Mouse (Mus musculus): Measurements from ENCODE around the gene Rnf26.

Rnf26 gene

DNA sequence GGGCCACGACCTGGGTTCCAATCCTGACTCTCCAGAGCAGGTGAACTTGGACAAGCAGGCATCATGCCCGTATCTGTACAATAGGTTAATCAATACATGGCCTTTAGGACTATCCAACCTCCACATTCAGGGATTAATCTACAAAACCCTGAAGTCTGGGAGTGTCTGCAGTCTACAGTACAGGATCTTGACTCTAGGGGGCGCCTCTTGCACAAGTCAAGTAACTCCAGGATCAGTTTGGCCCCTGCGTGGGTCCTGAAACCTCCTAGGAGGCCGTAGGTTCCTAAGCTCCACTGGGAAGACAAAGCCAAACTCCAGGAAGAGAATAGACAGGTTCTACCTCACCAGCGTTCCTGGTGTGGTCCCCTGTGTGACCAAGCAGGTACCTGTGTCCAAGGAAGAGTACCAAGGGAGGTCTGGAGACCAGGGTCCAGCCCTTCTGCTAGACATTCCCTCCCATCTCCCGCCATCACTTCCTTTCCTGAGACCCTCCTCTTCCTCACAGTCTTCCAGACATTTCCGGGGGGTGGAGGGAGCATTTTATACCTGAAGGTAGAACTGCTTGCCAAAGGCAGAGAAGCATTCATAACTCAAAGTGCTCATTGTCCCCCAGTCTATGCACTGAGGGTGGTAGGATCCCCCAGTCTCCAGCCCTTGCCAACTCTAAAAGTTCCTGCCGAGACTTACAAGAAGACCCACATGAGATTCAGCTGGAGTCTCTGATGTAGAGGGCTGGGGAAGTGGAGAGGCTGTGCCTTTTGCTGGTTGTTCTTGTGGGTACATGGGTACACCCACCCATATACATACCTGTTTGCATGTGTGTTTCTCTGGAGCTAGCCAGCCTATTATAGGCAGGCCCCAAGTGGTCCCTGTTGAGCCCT lies 38.7 kb downstream of the Rnf26 start:
- DNase-seq: peak in 1 of 2 experiments; percentile 56

DNA sequence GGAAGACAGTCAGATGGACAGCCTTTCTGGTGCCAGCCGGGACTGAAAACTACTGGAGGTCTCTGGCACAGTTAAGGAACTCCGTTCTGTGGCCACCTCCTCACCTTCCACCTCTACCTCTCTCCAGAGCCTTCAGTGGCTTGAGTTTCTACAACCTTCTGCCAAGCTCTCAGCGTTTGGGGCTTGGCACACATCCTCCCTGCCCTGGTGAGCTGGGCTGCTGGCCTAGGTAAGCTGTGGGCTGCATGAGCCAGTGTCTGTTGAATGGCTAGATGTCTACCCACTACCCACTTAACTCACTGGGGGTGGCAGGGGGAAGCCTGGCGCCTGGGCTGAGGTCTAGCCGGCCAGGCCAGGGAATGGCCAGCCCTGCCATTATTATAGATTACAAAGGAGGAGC lies 40.2 kb downstream of the Rnf26 start:
- peak; percentile 64 for DNase-seq

DNA sequence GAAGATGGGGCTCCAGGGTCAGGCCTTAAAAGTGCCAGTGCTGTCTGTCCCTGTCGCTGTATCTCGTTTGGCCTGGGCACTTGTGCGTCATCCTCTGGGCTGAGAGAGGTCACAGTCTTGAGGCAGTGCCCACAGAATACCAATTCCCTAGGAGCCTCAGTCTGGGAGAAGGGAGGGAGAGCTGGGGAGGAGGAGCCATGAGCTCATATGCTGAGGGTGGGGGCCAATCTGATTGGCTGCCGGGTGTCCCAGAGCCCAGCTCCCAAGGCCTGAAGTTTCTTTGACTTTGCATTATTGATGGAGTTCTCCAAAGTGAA lies 40.8 kb downstream of the Rnf26 start:
- no peak for DNase-seq

DNA sequence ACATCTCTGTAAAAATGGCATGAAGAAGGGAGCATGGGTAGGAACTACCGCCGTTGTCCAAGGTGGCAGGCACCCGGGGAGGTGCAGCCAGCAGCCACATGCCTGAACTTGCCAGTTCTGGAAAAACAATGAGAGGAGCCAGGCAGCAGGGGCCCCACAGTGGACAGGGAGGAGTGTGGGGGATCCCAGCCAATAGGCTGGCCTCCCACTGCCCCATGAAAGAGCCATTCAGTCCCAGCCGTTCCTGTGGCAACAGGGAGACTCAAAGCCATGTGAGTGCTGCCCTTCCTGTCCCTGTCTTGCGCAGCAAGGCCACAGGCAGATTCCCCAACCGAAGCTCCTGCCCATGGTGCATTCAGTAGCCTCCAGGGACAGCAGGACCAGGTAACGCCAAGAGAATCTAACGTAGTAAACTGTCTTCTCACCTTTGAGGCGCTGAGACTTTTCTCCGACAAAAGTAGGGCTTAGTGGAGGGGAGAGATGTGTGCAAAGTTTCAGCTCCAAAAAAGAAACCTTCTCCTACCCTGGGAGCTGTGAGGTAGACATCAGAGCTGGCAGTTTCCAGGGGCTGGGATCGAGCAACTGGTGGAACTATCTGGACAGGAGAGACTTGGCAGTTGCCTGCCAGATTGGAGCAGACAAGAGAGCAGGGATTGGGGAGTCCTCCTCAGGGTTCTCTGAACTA lies 41.3 kb downstream of the Rnf26 start:
- DNase-seq: no peak

DNA sequence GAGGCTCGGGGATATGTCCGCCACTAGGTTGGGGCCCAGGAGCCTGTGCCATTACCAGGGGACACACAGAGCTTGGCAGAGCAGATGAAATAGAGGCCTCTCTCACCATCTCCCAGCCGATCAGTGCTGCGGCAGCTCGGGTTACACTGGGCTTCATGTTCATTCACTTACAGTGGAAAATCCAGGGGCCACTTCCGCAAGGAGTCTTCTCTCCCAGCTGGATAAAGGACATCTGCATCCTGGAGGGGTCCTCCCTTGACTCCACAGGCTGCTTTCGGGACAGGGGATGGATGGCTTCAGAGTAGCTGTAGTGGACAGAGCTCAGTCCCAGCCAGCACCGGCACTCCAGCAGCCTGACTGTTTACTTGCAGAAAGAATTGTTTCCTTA lies 42.5 kb downstream of the Rnf26 start:
- DNase-seq: no peak

DNA sequence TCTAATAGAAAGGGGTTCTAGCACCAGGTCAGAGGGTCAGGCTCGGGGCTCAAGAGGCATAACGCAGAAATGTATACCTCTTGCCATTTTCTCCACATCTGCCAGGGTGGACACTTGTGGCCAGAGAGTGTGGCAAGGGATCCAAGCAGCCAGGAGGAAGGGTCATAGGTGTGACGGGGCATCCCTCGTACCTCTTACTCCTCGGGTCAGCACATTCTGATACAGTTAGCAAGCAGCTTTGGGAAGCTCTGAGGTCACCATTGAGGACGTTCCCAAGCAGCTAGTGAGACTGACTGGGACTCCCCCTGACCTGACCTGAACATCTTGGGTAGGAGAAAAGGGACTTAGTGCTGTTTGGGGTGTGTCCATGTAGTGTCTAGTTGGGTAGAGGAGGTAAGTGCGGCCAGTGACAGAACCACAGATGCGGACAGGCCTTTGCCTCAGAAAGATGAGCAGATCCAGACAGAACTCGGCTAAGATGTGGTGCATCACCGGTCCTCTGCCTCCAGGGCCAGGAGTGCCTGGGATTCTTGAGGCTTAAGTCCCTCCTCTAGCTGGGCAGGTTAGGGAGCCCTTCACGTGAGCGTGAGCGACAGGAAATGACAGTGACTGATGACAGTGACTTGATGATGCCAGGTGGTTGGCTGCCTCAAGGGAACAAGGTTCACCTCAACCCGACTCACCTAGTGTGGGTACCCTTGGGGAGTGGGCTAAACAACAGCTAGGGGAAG lies 43.0 kb downstream of the Rnf26 start:
- DNase-seq: no peak

DNA sequence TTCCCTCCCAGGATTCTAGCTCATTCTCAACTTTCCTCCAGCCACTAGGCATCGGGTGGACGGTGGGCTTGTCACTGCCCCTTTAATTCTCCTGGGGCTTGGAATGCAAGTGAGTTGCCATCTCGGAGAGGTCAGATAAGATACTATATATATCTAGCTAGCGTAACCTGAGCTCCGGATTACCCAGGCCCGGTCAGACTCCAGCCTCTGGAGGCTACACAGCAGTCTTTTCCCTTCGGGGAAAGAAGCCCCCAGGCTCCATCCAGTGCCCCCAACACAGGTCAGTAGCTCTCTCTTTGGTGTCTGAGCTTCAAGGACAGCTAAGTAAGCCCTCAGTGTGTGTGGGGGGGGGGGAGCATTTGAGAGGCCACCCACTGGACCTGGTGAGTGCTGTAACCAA lies 44.1 kb downstream of the Rnf26 start:
- no peak for DNase-seq

DNA sequence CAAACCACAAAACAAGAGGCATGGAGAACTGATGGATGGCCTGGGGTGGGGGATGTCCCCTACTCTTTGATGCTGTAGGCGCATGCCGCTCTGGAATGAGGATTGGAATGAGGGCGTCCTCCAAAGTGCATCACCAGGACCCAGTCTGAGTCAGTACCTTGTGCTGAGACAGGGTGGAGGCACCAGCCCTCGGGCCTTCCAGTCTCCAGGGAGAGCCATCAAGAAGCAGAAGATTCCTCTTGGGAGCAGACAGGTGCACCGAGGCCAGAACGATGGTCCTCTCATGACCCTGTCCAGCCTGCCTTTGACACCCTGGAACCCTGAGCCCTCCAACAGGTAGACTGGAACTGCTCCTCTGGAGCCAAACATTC lies 45.4 kb downstream of the Rnf26 start:
- DNase-seq: no peak

DNA sequence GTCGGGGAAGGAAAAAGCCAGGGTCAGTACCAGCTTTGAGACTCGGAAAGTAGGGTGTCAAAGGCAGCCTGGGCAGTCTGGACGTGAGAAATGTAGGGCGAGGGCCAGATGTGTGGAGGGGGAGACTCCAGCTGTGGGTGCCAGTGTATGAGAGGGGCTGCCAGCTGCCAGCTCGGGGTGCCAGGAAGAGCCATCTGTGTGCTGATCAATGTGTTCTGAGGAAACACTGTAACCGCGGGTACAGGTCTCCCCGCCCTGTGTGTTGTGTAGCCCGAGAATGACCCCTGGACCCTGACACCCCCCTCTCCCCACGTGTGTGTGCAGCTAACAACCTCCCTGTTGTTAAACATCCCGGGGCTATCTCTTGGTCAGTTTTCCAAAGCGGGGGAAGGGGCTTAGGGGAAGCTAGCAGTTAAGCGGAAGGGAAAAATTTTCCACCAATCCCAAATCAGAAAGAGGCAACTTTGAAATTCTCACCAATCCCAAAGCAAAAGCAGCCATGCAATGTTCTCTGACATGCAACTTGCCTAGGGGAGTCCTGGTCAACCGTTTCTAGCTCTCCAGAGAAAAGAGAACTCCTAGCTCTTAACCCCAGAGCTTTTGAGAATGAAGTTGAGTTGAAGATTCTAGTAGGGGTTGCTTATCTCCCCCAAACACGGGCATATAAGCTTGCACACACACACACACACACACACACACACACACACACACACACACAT lies 45.9 kb downstream of the Rnf26 start:
- no peak for DNase-seq

DNA sequence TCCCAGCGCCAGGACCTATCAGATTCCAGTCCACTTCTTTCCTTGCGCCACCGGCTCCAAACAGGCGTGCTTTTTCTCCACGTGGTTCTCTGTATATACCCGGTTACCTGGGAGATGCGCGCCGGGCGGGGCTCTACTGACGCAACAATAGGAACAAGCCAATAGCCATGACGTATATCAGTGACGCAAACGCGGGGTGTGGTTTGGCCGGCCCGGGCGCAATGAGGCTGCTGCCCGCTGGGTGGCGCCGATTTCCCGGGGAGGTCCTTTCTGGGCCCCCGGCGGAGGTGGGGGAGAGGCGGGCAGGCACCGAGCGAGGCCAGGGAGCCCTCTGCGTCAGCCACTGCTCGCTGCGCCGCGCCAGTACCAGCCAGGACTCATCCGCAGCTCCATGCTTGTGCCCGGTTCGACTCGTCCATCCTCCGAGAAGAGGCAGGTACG lies 46.5 kb downstream of the Rnf26 start, which contains the start of gene Usp2:
Gene Usp2 (plus strand): TSS at position 237 of the 441 bp plus-strand sequence.
- DNase-seq: peak; percentile 100

DNA sequence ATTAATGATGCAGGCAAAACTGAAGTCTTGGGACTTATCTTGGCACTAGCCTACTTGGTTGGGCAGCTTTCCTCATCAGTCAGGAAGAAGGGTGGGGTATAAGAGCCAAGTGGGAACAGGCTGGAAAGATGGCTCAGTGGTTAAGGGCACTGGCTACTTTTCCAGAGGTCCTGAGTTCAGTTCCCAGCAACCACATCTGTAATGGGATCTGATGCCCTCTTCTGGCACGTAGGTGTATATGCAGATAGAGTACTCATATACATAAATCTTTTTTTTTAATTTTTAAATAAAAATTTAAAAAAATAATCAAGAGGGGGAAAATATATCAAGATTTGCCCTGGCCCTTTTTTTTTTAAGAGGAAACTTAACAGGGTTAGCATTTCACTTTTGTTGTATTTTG lies 48.1 kb downstream of the Rnf26 start:
- DNase-seq: no peak

DNA sequence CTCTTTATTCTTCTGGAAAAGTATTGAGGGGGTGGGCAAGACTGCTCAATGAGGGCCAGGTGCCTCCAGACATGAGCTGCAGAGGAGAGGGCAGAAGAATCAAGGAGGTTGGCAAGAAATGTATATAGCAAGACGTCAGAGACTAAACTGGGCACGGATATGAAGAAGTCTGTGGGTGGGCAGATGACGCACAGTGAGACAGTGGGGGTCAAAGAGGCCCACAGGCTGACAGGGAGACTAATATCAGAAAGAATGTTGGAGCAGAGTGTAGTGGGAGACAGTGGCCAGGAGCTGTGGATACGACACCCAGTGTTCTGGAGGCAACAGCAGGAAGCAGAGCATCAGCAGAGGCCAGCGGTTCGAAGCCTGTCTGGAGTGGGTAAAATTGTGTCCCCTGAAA lies 54.7 kb downstream of the Rnf26 start:
- no peak for DNase-seq

DNA sequence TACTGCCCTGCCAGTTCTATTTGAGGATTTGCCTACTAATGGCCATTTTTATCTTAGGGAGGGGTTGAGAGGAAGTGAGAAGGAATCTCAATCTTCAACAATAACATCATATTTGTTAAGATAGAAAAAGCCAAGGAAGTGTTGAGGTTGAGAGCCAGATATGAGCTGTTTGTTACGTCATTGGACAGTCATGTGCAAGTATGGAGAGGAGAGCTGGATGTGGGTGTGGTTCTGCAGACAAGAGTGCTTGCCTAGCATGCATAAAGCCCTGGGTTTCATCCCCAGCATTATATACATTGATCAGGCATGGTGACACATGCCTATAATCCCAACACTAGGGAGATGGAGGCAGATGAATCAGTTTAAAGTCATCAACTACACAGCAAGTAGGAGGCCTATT lies 59.4 kb downstream of the Rnf26 start:
- no peak for DNase-seq

DNA sequence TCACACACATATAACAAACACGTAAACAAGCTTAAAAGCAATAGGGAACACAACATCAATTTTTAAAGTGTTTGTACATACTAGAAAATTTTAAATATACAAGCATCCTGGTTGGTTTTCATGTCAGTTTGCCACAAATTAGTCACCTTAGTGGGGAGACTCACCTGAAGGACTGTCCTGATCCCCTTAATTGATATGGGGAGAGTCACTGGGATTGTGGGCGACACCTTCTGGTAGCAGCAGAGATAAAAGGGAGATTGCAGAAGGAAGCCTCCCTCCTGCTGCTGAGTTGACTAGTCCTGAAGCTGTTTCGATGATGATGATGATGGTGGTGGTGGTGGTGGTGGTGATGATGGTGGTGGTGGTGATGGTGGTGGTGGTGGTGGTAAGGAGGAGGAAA lies 60.5 kb downstream of the Rnf26 start:
- no peak for DNase-seq

DNA sequence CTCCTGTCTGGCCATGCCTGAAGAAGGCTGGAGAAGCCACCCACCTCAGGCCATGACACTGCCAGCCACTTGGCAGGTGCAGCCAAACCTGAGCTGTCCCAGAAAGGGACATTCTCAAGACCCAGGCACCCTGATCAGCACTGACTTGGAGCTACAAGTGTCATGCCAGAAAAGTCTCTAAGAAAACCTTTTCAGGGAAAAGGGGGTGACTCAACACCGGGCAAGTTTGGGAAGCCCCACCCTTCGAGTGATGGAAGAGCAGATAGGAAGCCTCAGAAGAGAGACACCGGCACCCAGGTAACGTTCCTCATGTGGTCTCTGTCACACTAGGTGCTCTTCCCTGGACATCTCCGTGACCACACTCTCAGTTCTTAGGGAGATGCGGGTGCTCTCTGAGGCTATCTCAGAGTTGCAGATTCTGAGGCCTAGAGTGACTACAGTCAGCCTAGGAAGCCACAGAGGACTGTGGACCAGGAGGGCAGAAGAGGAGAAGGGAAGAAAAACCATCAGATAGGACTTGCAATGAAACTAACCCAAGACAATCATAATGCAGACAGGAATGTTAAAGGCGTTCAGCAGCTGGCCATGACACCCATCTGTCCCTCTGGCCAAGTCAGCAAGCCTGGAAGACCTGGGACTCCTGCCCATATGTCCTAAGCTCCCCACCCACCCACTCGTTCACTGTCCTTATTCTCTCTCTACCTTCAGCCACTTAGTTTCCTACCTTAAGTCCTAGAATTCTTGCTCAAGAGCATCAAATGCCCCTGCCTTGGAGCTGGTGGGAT lies 63.7 kb downstream of the Rnf26 start:
- DNase-seq: no peak

DNA sequence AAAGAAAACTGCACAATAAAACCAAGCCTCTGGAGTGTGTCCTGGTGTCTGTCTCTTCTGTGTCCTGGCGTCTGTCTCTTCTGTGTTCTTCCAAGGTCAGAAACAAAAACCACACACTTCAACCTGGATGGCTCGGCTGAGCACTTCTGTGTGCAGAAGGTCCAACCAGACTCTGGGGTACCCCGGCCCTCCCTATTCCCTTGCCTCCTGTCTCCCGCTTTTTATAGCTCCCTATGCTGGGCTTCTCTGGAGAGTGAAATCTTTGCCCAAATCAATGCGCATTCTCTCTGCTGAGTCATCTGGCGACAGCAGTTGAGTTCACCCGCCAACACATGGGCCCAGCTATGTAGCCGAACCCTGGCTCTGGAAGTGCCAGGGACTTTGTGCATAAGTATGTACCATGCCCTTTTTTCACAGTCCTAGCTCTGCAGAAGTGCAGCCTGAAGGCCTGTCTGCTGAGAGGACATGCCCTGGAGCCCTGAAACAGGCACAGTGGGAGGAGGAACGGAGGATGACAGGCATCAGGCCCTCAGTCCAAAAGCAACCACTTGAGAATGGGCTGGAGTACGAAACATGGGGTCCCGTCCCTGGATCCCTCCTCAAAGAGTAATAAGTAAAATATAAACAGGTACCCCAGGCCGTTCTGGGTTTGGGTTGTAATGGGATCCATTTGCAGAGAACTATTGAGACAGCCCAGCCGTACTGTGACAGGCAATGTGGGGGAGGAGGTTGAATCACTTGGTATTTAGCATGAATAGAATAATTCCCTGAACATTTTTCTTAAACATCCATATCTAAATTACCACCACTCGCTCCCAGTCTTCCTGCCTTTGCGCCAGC lies 64.6 kb downstream of the Rnf26 start:
- DNase-seq: no peak

DNA sequence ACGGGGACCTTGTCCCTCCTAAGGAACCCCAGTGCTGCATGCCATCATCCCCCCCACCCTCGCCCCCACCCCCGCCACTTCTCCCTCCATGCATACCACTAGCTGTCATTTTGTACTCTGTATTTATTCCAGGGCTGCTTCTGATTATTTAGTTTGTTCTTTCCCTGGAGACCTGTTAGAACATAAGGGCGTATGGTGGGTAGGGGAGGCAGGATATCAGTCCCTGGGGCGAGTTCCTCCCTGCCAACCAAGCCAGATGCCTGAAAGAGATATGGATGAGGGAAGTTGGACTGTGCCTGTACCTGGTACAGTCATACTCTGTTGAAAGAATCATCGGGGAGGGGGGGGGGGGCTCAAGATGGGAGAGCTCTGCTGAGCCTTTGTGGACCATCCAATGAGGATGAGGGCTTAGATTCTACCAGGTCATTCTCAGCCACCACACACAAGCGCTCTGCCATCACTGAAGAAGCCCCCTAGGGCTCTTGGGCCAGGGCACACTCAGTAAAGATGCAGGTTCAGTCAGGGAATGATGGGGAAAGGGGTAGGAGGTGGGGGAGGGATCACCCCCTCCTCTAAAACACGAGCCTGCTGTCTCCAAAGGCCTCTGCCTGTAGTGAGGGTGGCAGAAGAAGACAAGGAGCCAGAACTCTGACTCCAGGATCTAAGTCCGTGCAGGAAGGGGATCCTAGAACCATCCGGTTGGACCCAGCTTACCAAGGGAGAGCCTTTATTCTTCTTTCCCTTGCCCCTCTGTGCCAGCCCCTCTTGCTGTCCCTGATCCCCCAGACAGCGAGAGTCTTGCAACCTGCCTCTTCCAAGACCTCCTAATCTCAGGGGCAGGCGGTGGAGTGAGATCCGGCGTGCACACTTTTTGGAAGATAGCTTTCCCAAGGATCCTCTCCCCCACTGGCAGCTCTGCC lies 65.5 kb downstream of the Rnf26 start:
- DNase-seq: no peak

DNA sequence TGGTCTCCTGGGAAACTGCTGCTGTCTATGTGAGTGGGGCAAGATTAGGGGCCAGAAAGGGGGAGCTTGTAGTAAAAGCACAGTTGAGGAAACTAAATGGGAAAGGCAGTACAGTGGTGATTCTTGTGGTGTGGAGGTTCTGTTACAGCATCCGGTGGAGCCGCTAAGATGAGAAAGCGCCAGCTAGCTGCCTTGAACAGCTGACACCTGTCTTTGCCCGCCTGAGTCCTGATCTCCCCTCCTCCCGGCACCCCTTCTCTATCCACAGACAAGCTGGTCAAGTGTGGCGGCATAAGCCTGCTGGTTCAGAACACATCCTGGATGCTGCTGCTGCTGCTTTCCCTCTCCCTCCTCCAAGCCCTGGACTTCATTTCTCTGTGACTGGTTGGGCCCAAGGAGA lies 66.2 kb downstream of the Rnf26 start:
- no peak for DNase-seq

DNA sequence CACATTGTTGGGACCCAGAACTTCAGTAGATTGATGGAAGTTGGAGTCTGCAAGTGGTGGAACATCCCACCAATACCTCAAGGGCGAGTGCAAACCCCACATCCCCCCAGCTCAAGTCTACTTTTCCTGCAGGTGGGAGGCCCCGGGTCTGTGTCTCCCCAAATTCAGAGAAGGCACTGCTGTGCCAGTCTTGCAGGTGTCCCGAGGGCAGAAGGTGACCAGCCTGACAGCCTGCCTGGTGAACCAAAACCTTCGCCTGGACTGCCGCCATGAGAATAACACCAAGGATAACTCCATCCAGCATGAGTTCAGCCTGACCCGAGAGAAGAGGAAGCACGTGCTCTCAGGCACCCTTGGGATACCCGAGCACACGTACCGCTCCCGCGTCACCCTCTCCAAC lies 66.9 kb downstream of the Rnf26 start:
- DNase-seq: no peak

DNA sequence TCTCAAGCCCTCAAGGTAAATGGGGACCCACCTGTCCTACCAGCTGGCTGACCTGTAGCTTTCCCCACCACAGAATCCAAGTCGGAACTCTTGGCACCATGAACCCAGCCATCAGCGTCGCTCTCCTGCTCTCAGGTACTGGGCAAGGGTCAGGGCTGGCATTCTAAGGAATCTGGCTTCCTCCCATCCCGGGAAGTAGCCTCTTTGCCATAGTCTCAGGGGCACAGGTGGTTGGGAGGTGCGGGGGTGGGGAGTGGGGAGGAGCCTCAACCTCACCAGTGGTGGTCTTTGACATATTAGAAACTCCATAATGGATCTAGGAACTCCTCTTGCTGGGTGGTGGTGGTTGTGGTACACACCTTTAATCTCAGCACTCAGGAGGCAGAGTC lies 67.4 kb downstream of the Rnf26 start:
- DNase-seq: no peak

All from cerebellum, postnatal 36 days (tissue).